Mouse (Mus musculus) myocyte (in vitro differentiated cells): Measurements from ENCODE around the gene Brsk2. TPM values are rescaled to one million over a fixed set of nuclear protein-coding genes. Genes with fewer than 3 reads are reported as not detected.

ENCODE experiments used
- H3K27me3 ChIP-seq: one replicate; pipeline ENCODE4 v1.6.1; 2011; ENCODE audit not compliant: control insufficient read depth, insufficient read depth, insufficient read length
- H3K36me3 ChIP-seq: one replicate; pipeline ENCODE4 v1.6.1; 2011; ENCODE audit not compliant: control insufficient read depth, insufficient read depth
- H3K4me2 ChIP-seq: one replicate; pipeline ENCODE4 v1.6.1; 2011; ENCODE audit warnings: low read depth, control low read depth
- H3K4me3 ChIP-seq: one replicate; pipeline ENCODE4 v1.5.1; 2011; ENCODE audit warnings: mild to moderate bottlenecking, control low read depth, moderate library complexity
- H3K79me2 ChIP-seq: one replicate; pipeline ENCODE4 v1.6.1; 2011; ENCODE audit not compliant: control insufficient read depth, insufficient read depth
- H3ac ChIP-seq: one replicate; pipeline ENCODE4 v1.6.1; 2011; ENCODE audit not compliant: control insufficient read depth, insufficient read length
- CEBPB ChIP-seq: IDR thresholded peaks from 2 replicates; pipeline ENCODE4 v1.6.1; 2011; ENCODE audit warnings: mild to moderate bottlenecking, moderate library complexity; ENCODE audit not compliant: poor library complexity, insufficient read depth, severe bottlenecking
- E2F4 ChIP-seq: IDR thresholded peaks from one replicate; pipeline ENCODE4 v1.6.1; 2011; ENCODE audit warnings: mild to moderate bottlenecking, control low read depth, moderate library complexity; ENCODE audit not compliant: insufficient read depth
- MAX ChIP-seq: IDR thresholded peaks from one replicate; pipeline ENCODE4 v1.6.1; 2011; ENCODE audit warnings: low read depth, mild to moderate bottlenecking, control low read depth
- MYOD1 ChIP-seq, 3 experiments: IDR thresholded peaks; one replicate each; pipeline ENCODE4 v1.6.1; 2011; ENCODE audit warnings: control low read depth in 2 of 3, low read depth in 2 of 3, mild to moderate bottlenecking in 2 of 3, moderate library complexity in 1 of 3; ENCODE audit not compliant: insufficient read length in 2 of 3, control insufficient read depth in 1 of 3
- MYOG ChIP-seq, 3 experiments: IDR thresholded peaks; one replicate each; pipeline ENCODE4 v1.6.1; 2011; ENCODE audit warnings: control low read depth in 2 of 3, low read depth in 2 of 3, mild to moderate bottlenecking in 2 of 3; ENCODE audit not compliant: insufficient read length in 2 of 3, control insufficient read depth in 1 of 3, insufficient read depth in 1 of 3
- POLR2A ChIP-seq: IDR thresholded peaks from one replicate; pipeline ENCODE4 v1.6.1; 2011; ENCODE audit warnings: low read depth, mild to moderate bottlenecking, control low read depth, moderate library complexity; ENCODE audit not compliant: insufficient read length
- POLR2AphosphoS2 ChIP-seq: IDR thresholded peaks from one replicate; pipeline ENCODE4 v1.6.1; 2011; ENCODE audit warnings: low read depth, control low read depth; ENCODE audit not compliant: insufficient read length
- REST ChIP-seq: IDR thresholded peaks from one replicate; pipeline ENCODE4 v1.6.1; 2011; ENCODE audit warnings: mild to moderate bottlenecking, control low read depth, moderate library complexity; ENCODE audit not compliant: insufficient read depth, insufficient read length
- SRF ChIP-seq: IDR thresholded peaks from one replicate; pipeline ENCODE4 v1.6.1; 2011; ENCODE audit warnings: low read depth; ENCODE audit not compliant: control insufficient read depth, insufficient read length
- TCF12 ChIP-seq: IDR thresholded peaks from one replicate; pipeline ENCODE4 v1.6.1; 2011; ENCODE audit warnings: mild to moderate bottlenecking, control low read depth; ENCODE audit not compliant: poor library complexity, insufficient read depth, severe bottlenecking
- TCF3 ChIP-seq: IDR thresholded peaks from one replicate; pipeline ENCODE4 v1.6.1; 2011; ENCODE audit warnings: low read depth, control low read depth; ENCODE audit not compliant: insufficient read length
- USF1 ChIP-seq: IDR thresholded peaks from one replicate; pipeline ENCODE4 v1.6.1; 2011; ENCODE audit warnings: low read depth, mild to moderate bottlenecking, control low read depth, moderate library complexity
- polyA plus RNA-seq: library from polyadenylated mRNA; unstranded; fragments of >200 nt; fragmentation: generic; extraction: Trizol; gene quantifications from one replicate; pipeline ENCODE4 v1.2.1, GENCODE M21; 2012; ENCODE audit warnings: missing spikeins

Brsk2 gene
- 0.05 TPM for polyA plus RNA-seq

DNA sequence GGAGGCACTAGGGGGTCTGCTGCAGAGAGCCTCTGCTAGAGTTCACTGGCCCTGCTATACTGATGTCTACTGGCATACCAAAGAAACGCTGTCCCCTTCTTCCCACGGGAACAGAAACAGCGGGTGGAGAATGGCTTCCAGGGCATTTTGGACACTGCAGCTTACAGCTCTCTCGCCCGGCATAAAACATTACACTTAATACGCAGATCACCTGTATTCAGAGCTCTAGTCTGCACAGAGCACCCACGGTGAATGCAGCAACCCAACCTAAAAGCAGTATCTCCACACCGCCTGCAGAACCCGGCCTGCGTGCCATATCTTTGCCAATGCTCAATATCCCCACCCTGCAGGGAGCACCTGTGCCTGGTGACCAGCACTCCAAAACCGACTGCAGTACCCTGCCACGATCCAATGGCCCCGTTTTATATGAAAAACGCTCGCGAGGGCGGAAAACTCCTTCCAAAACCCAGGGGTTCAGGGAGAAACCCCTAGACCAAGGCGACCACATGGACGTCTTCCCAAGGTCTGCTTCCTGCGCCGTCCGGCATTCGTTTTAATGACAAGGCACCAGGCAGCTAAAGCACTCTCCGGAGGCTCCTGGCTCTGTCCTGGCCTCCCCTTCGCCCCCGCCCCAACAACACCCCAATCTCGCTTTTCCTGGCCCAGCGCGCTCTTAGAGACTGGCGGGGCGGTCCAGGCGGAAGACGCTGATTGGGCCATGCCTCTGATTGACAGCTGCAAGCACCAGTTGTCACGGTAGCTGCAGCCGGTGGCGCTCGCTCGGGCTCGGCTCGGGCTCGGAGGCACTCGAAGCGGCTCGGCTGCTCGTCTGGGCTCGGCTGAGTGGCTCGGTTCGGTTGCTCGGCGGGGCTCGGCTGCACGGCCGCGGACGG is at the start of gene Brsk2:
Gene Brsk2, plus strand, starts transcription at position 846 of the 893 bp plus-strand sequence.
- Histone ChIP-seq H3K4me2 (no peak within 1 kb of the TSS), H3K36me3 (no peaks in the 10 kb centered on the region), H3K79me2 (no peaks in the 10 kb centered on the region), H3K27me3 (peaks cover 85% of the 10 kb centered on the region), H3ac (no peak within 1 kb of the TSS), H3K4me3 (no peak within 1 kb of the TSS)
- peak in 1 of 3 experiments; percentile 26 for TF ChIP-seq MYOG (IDR thresholded peaks at IDR 0.05; ENCODE audit: control insufficient read depth in 1 of 3, insufficient read depth in 1 of 3, insufficient read length in 2 of 3, low read depth in 2 of 3)
- TF ChIP-seq CEBPB = no peak

DNA sequence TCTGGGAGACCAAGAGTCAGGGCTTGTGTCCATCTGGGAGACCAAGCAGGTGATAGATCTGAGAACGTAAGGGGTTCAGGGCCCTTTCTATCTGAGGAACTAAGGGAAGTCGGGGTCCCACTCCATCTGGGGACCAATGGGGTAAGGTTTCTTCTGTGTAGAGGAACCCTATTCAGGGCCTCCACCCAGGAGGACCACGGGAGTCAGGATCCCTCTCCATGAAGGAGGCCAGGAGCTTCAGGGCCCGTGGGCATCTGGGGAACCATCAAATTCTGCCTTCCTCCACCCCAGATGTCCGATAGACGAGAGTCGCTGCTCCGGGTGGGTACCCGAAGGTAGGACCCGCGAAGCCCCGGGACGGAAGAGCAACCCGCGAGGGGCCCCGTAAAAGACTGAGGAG is 47.7 kb upstream of the Brsk2 start:
- Histone ChIP-seq H3K36me3 (no peaks in the 10 kb centered on the region), H3K27me3 (peaks cover 9% of the 10 kb centered on the region), H3K4me3 (peak overlapping the region; percentile 72), H3ac (peak overlapping the region; percentile 66), H3K79me2 (peaks cover 52% of the 10 kb centered on the region), H3K4me2 (peak overlapping the region; percentile 91)
- TF ChIP-seq USF1 (no peak), REST (no peak), MAX (no peak), TCF12 (no peak), SRF (no peak), E2F4 (no peak), POLR2A (no peak), TCF3 (no peak), CEBPB (no peak), MYOD1 (IDR thresholded peaks at IDR 0.05; ENCODE audit: control insufficient read depth in 1 of 3, insufficient read length in 2 of 3, low read depth in 2 of 3) (no peak), MYOG (IDR thresholded peaks at IDR 0.05; ENCODE audit: control insufficient read depth in 1 of 3, insufficient read depth in 1 of 3, insufficient read length in 2 of 3, low read depth in 2 of 3) (no peak)

DNA sequence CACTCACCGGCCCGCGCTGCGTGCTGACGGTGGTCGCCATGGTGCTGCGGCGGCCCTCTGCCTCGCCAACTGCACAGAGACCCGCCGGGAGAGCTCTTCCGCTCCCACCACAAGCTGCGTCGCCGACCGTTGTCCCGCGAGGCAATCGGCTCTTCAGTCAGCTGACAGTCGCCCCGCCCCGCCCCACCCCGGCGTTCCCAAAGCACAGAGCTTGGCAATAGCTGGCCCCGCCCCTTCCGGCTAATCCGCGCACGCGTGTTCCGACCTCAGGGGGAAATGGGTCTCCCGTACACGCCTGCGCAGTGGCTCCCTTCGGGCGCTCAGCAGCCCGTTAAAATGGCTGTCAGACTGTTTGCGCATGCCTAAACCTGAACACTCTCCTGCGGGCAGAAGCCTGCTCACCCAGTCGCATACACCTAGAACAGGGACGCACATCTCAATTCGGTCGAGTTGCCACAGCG is 47.3 kb upstream of the Brsk2 start:
- Histone ChIP-seq H3ac (peak overlapping the region; percentile 66), H3K4me2 (peak overlapping the region; percentile 91), H3K4me3 (peak overlapping the region; percentile 72), H3K27me3 (peaks cover 9% of the 10 kb centered on the region), H3K36me3 (no peaks in the 10 kb centered on the region), H3K79me2 (peaks cover 47% of the 10 kb centered on the region)
- no peak for TF ChIP-seq CEBPB
- TF ChIP-seq MAX = no peak
- TF ChIP-seq USF1 = peak; percentile 17
- TF ChIP-seq REST = no peak
- TF ChIP-seq POLR2AphosphoS2 = peak; percentile 90
- no peak for TF ChIP-seq TCF12
- peak; percentile 89 for TF ChIP-seq POLR2A
- TF ChIP-seq E2F4 = no peak
- TF ChIP-seq TCF3 = no peak
- TF ChIP-seq MYOG (IDR thresholded peaks at IDR 0.05; ENCODE audit: control insufficient read depth in 1 of 3, insufficient read depth in 1 of 3, insufficient read length in 2 of 3, low read depth in 2 of 3) = no peak
- TF ChIP-seq MYOD1 (IDR thresholded peaks at IDR 0.05; ENCODE audit: control insufficient read depth in 1 of 3, insufficient read length in 2 of 3, low read depth in 2 of 3) = no peak
- no peak for TF ChIP-seq SRF

DNA sequence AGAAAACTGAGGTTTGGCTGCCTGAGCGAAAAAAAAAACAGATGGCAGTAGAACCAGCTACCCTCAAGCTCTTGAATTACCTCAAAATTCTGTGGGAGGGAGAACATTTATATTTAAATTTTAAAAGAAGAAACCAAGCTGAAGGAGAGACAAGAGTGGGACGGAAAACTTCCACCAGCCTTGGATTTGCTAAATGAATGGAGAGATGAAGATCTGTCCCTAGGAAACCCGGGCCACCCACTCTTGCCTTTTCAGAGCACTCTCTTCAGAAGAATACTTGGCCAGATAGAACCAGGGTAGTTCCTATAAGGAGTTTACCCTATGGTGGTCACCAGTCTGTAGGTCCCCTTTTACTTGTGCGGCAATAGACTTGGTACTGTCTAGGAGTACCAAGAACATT is 46.8 kb upstream of the Brsk2 start:
- TF ChIP-seq SRF (no peak), MAX (no peak), POLR2AphosphoS2 (no peak), POLR2A (no peak), MYOG (IDR thresholded peaks at IDR 0.05; ENCODE audit: control insufficient read depth in 1 of 3, insufficient read depth in 1 of 3, insufficient read length in 2 of 3, low read depth in 2 of 3) (no peak), CEBPB (no peak), TCF3 (no peak), E2F4 (no peak), TCF12 (no peak), MYOD1 (IDR thresholded peaks at IDR 0.05; ENCODE audit: control insufficient read depth in 1 of 3, insufficient read length in 2 of 3, low read depth in 2 of 3) (no peak), USF1 (no peak), REST (no peak)
- no peaks in the 10 kb centered on the region for H3K36me3 ChIP-seq
- H3K79me2 ChIP-seq = peaks cover 42% of the 10 kb centered on the region
- H3ac ChIP-seq = peak overlapping the region; percentile 66
- H3K27me3 ChIP-seq = peaks cover 9% of the 10 kb centered on the region
- peak overlapping the region; percentile 58 for H3K4me2 ChIP-seq
- H3K4me3 ChIP-seq = peak overlapping the region; percentile 72
